Mouse (Mus musculus): ENCODE results near the gene Slc1a2. TPM values are rescaled to one million over a fixed set of nuclear protein-coding genes. Genes with fewer than 3 reads are reported as not detected.

Gene Slc1a2
- total and polyA plus RNA-seq, 2 experiments = 89.4 to 167 TPM

DNA sequence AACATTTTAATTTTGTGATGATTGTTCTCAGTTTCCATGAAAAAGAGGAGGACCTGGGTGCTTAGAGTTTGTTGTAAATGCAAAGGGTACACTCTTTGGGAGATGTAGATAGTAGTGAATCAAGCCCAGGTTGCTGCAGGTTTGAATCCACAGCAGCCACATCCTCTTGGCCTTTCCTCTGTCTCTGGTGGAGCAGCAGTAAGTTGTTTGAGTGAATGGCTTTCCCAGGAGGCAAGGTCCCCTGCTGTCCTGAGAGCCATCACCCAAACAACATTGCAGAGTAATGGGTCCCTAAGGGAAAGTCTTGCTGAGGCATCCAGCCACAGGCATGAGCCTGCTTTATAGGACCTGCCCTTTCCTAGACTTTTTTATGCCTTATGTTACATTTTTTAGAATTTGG is 37.1 kb downstream of the Slc1a2 start:
- Histone ChIP-seq H3K9ac (ENCODE audit: low read depth, low read length) (no peak overlapping the region), H3K27ac (replicated peaks; ENCODE audit: insufficient read depth, low read depth, low read length) (no peak overlapping the region), H3K4me3 (ENCODE audit: insufficient read depth, low read depth, low read length) (no peak overlapping the region), H3K79me2 (ENCODE audit: control insufficient read depth, insufficient read depth, low read length) (no peaks in the 10 kb centered on the region), H3K4me1 (ENCODE audit: control insufficient read depth, insufficient read depth, low read length) (no peaks in the 10 kb centered on the region), H3K27me3 (ENCODE audit: control insufficient read depth, insufficient read depth, low read length) (0 out of 2 replicates have a peak, but pooled peaks cover 3% of the 10 kb centered on the region), H3K36me3 (ENCODE audit: control insufficient read depth, insufficient read depth, low read length) (no peaks in the 10 kb centered on the region)
- TF ChIP-seq CTCF (IDR thresholded peaks at IDR 0.05; ENCODE audit: low read depth, low read length) (no peak), POLR2A (IDR thresholded peaks at IDR 0.05; ENCODE audit: extremely low read depth, insufficient read depth, low read length) (no peak)
- DNase-seq (ENCODE audit: extremely low read depth, low read depth, low spot score) = no peak

DNA sequence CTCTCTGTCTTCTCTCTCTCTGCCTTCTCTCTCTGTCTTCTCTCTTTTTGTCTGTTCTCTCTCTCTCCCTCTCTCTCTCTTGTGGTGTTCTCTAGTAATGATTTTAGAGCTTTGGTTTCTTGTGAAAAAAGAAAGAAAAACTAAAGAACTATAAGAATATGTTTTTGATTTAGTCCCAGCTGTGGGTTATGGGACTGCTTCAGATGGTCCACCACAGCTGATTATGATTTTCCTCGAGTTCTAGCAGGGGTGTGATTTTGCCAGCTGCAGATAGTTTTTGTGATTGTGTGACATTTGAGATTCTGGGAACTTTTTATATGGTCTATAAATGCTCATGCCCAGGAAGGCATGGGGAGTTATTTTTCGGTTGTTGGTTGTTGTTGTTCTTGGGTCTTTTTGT is 39.3 kb downstream of the Slc1a2 start:
- DNase-seq (ENCODE audit: extremely low read depth, low read depth, low spot score) = no peak
- 57% methylated on average over 2 of the region's 2 CpGs for WGBS
- no peak overlapping the region for H3K27ac ChIP-seq (replicated peaks; ENCODE audit: insufficient read depth, low read depth, low read length)
- no peaks in the 10 kb centered on the region for H3K36me3 ChIP-seq (ENCODE audit: control insufficient read depth, insufficient read depth, low read length)
- no peak overlapping the region for H3K4me3 ChIP-seq (ENCODE audit: insufficient read depth, low read depth, low read length)
- no peaks in the 10 kb centered on the region for H3K4me1 ChIP-seq (ENCODE audit: control insufficient read depth, insufficient read depth, low read length)
- no peak for TF ChIP-seq POLR2A (IDR thresholded peaks at IDR 0.05; ENCODE audit: extremely low read depth, insufficient read depth, low read length)
- no peak for TF ChIP-seq CTCF (IDR thresholded peaks at IDR 0.05; ENCODE audit: low read depth, low read length)
- no peak overlapping the region for H3K9ac ChIP-seq (ENCODE audit: low read depth, low read length)
- H3K27me3 ChIP-seq (ENCODE audit: control insufficient read depth, insufficient read depth, low read length) = 0 out of 2 replicates have a peak, but pooled peaks cover 3% of the 10 kb centered on the region
- no peaks in the 10 kb centered on the region for H3K79me2 ChIP-seq (ENCODE audit: control insufficient read depth, insufficient read depth, low read length)

GRCm38 (mm10) chr2:102699921-102700320 is 41.5 kb downstream of the Slc1a2 start:
- H3K4me1 ChIP-seq (ENCODE audit: control insufficient read depth, insufficient read depth, low read length) = no peaks in the 10 kb centered on the region
- H3K4me3 ChIP-seq (ENCODE audit: insufficient read depth, low read depth, low read length) = no peak overlapping the region
- WGBS = 97% methylated on average over 7 of the region's 7 CpGs
- no peaks in the 10 kb centered on the region for H3K36me3 ChIP-seq (ENCODE audit: control insufficient read depth, insufficient read depth, low read length)
- no peaks in the 10 kb centered on the region for H3K27me3 ChIP-seq (ENCODE audit: control insufficient read depth, insufficient read depth, low read length)
- H3K27ac ChIP-seq (replicated peaks; ENCODE audit: insufficient read depth, low read depth, low read length) = no peak overlapping the region
- TF ChIP-seq POLR2A (IDR thresholded peaks at IDR 0.05; ENCODE audit: extremely low read depth, insufficient read depth, low read length) (no peak), CTCF (IDR thresholded peaks at IDR 0.05; ENCODE audit: low read depth, low read length) (no peak)
- no peaks in the 10 kb centered on the region for H3K79me2 ChIP-seq (ENCODE audit: control insufficient read depth, insufficient read depth, low read length)
- no peak for DNase-seq (ENCODE audit: extremely low read depth, low read depth, low spot score)
- no peak overlapping the region for H3K9ac ChIP-seq (ENCODE audit: low read depth, low read length)

GRCm38 (mm10) chr2:102700695-102701094 is 42.2 kb downstream of the Slc1a2 start:
- H3K9ac ChIP-seq (ENCODE audit: low read depth, low read length) = no peak overlapping the region
- no peaks in the 10 kb centered on the region for H3K27me3 ChIP-seq (ENCODE audit: control insufficient read depth, insufficient read depth, low read length)
- 92% methylated on average over 2 of the region's 2 CpGs for WGBS
- no peaks in the 10 kb centered on the region for H3K36me3 ChIP-seq (ENCODE audit: control insufficient read depth, insufficient read depth, low read length)
- H3K4me3 ChIP-seq (ENCODE audit: insufficient read depth, low read depth, low read length) = no peak overlapping the region
- H3K4me1 ChIP-seq (ENCODE audit: control insufficient read depth, insufficient read depth, low read length) = no peaks in the 10 kb centered on the region
- no peaks in the 10 kb centered on the region for H3K79me2 ChIP-seq (ENCODE audit: control insufficient read depth, insufficient read depth, low read length)
- H3K27ac ChIP-seq (replicated peaks; ENCODE audit: insufficient read depth, low read depth, low read length) = no peak overlapping the region
- no peak for DNase-seq (ENCODE audit: extremely low read depth, low read depth, low spot score)
- TF ChIP-seq POLR2A (IDR thresholded peaks at IDR 0.05; ENCODE audit: extremely low read depth, insufficient read depth, low read length) (no peak), CTCF (IDR thresholded peaks at IDR 0.05; ENCODE audit: low read depth, low read length) (no peak)

DNA sequence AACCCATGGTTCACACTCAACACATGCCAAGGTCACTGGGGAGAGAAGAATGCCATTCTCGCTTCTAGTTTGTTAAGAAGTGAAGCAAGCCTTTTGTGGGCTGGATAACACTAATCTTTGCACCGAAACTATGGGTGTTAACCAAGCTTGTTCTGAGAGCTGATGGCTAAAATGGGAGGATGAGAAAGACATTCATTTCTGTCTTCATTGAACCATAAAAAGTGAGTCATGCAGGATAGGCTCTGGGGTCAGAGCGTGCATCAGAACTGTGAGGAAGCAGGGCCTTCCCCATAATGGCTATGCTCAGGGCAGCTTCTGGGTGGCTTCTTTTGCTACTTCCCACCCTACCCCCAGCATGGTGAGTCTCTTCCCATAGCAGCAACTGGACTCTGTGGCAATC is 42.9 kb downstream of the Slc1a2 start:
- DNase-seq (ENCODE audit: extremely low read depth, low read depth, low spot score) = no peak
- no peak overlapping the region for H3K27ac ChIP-seq (replicated peaks; ENCODE audit: insufficient read depth, low read depth, low read length)
- TF ChIP-seq POLR2A (IDR thresholded peaks at IDR 0.05; ENCODE audit: extremely low read depth, insufficient read depth, low read length) (no peak), CTCF (IDR thresholded peaks at IDR 0.05; ENCODE audit: low read depth, low read length) (no peak)
- no peaks in the 10 kb centered on the region for H3K4me1 ChIP-seq (ENCODE audit: control insufficient read depth, insufficient read depth, low read length)
- H3K27me3 ChIP-seq (ENCODE audit: control insufficient read depth, insufficient read depth, low read length) = no peaks in the 10 kb centered on the region; the same call in 1 of the 2 replicates
- no peak overlapping the region for H3K9ac ChIP-seq (ENCODE audit: low read depth, low read length)
- no peaks in the 10 kb centered on the region for H3K36me3 ChIP-seq (ENCODE audit: control insufficient read depth, insufficient read depth, low read length)
- WGBS = 90% methylated on average over 3 of the region's 3 CpGs
- H3K4me3 ChIP-seq (ENCODE audit: insufficient read depth, low read depth, low read length) = no peak overlapping the region
- H3K79me2 ChIP-seq (ENCODE audit: control insufficient read depth, insufficient read depth, low read length) = no peaks in the 10 kb centered on the region

GRCm38 (mm10) chr2:102703556-102703955 is 45.1 kb downstream of the Slc1a2 start:
- Histone ChIP-seq H3K27me3 (ENCODE audit: control insufficient read depth, insufficient read depth, low read length) (no peaks in the 10 kb centered on the region; the same call in 1 of the 2 replicates), H3K4me3 (ENCODE audit: insufficient read depth, low read depth, low read length) (no peak overlapping the region), H3K79me2 (ENCODE audit: control insufficient read depth, insufficient read depth, low read length) (no peaks in the 10 kb centered on the region), H3K9ac (ENCODE audit: low read depth, low read length) (no peak overlapping the region), H3K27ac (replicated peaks; ENCODE audit: insufficient read depth, low read depth, low read length) (no peak overlapping the region), H3K36me3 (ENCODE audit: control insufficient read depth, insufficient read depth, low read length) (no peaks in the 10 kb centered on the region), H3K4me1 (ENCODE audit: control insufficient read depth, insufficient read depth, low read length) (no peaks in the 10 kb centered on the region)
- DNase-seq (ENCODE audit: extremely low read depth, low read depth, low spot score) = no peak
- TF ChIP-seq CTCF (IDR thresholded peaks at IDR 0.05; ENCODE audit: low read depth, low read length) (no peak), POLR2A (IDR thresholded peaks at IDR 0.05; ENCODE audit: extremely low read depth, insufficient read depth, low read length) (no peak)
- 81% methylated on average over 3 of the region's 3 CpGs for WGBS

Data from liver, adult 2 months (tissue).